Mouse (Mus musculus) lung, postnatal 36 days (tissue): ENCODE measurements around the gene Uqcr11.

Experiments used
- DNase-seq: peaks from one replicate; pipeline ENCODE4 v3.0.0; 2022; ENCODE audit warnings: mixed read lengths

Gene Uqcr11

GRCm38 (mm10) chr10:80430375-80430980 lies 23.8 kb upstream of the Uqcr11 start:
- no peak for DNase-seq

GRCm38 (mm10) chr10:80429800-80430199 lies 23.2 kb upstream of the Uqcr11 start:
- DNase-seq: no peak

DNA sequence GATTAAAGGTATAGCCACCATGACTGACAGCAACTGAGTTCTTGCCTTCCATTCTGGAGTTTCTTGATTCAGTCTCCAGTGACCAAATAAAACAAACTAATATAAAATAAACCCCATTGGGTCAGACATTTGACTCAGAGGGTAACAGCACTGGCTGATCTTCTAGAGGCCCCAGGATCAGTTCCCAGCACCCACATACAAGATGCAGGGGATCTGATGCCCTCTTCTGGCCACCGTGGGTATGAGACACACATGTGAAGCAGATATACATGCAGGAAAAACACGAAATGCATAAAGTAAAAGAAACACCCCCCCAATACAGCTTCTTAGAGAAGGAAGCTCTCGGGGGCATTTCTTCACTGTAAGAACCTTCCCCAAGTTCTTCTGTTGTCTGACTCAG lies 18.4 kb upstream of the Uqcr11 start:
- DNase-seq: no peak

GRCm38 (mm10) chr10:80423562-80423961 lies 16.9 kb upstream of the Uqcr11 start:
- DNase-seq: no peak

DNA sequence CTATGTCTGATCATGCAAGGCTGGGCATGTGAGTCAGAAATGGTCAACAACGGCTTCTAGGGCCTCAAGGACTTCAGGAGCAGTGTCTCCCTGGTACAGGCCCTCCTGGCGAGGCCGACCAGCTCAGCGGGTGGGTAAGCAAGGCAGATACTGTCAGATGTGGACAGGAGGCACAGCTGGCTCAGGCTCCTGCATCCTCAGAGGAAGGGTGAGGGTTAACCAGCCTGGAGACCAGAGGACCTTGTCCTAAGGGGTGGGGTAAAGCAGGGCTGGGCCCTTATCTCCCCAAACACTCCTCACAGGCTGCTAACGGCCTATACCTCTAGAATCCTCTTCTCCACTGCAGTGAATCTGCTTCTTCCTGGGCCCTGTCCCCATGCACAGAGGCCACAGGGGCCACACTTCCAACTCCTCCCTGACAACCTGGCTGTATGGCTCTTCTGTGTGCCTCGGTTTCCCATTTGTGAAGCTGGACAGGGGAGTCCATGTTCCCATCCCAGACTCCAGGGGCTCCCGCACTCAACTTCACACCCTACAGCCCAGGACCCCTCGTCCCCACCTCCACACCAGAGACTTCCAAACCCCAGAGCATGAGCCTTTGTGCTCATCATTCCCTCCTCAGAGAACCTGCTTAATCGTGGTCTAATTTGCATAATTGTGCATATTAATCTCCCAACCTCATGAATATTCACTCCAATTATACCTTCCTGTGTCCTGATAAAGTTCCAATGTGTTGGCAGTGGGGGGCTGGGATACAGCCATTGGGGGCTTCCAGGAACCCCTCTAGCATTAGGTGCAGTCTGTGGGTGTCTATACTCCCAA lies 15.2 kb upstream of the Uqcr11 start:
- DNase-seq: no peak

DNA sequence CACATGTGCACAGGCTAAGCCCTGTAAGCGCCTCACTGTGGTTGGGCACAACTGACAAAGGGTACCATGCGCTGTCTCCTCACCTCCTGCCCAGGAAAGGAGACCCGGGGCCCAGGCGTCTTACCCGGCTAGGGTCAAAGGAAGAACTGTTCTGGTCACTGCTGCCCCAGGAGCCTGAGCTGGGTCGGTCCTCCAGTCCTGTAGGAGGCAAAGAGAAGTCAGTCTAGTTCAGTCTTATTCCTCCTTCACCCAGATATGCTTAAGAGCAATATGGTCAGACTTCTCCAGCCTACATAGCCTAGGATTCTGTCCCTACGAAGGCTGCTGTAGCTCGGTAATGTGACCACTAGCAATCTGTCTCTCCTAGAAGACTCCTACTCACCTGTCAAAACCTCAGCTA lies 14.6 kb upstream of the Uqcr11 start:
- no peak for DNase-seq

DNA sequence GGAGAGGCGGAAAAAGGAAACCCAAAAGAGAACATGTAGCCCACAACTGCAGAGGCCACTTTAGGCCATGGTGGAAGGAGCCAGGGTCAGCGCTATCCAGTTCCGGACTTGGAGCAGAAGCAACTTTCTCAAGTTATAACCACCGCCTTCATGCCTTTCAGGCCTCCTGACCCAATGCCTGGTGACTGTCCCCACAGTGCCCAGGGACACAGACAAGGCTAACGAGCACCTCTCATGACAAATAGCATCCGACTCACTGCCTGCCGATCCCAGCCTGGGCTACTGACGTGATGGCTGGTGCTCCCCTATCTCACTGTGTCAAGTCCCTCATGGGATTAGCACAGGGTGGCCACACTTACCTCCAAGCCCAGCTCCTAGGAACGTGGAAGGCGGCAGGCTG lies 14.1 kb upstream of the Uqcr11 start:
- no peak for DNase-seq

GRCm38 (mm10) chr10:80419419-80419818 lies 12.8 kb upstream of the Uqcr11 start:
- no peak for DNase-seq

GRCm38 (mm10) chr10:80418311-80418710 lies 11.7 kb upstream of the Uqcr11 start:
- peak; percentile 68 for DNase-seq

DNA sequence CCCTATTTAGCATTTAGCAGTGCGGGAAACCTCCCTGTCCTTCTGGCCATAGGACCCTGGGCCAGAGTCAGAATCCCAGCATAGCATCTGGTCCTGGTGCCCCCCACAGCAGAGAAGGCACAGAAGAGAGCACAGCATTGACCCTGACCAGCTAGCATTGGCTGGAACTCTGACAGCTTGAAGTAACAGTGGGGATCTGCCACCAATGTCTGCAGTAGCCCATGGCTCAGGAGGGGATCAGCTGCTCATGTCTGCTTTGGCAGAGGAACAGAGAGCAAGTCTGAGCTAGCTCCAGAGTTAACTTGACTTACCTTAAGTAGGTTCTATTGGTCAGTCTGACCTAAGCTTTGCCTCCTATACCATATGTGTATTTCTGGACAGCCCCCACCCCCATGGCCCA lies 11.2 kb upstream of the Uqcr11 start:
- DNase-seq: no peak

GRCm38 (mm10) chr10:80417371-80417770 lies 10.7 kb upstream of the Uqcr11 start:
- no peak for DNase-seq

GRCm38 (mm10) chr10:80415566-80415965 lies 8.9 kb upstream of the Uqcr11 start:
- no peak for DNase-seq

- peak; percentile 66 for DNase-seq
These were observed 6.3 kb upstream of the Uqcr11 start for GRCm38 (mm10) chr10:80412656-80413541.

- no peak for DNase-seq
These were observed 1.3 kb upstream of the Uqcr11 start for GRCm38 (mm10) chr10:80407924-80408323.

DNA sequence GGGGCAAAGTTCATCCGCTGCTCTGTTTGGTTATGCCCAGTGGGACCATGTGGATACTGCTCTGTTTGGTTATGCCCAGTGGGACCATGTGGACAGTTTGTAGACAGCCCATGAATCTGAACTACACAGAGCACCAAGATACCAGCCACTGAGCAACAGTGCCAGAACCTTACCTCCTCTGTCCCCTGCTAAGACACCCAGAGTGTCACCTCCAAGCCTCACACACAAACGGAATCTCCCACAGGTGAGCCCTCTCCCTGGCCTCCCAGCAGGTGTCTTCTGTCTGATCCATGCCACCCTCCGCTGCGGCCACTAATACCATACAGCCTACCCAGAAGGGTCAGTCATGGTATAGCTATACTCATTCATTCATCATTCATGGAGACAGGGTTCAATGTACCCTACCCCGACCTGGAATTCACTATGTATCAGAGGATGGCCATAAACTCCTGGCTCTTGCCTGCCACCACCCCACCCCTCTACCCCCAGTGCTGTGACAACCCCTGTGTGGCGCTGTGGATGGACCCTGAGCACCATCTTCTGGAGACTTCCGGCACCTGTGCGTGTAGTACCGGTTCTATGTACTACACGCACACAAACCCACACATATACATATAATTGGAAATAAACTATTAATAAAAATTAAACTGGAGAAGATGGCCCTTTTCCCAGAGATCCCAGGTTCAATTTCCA lies 1.0 kb downstream of the Uqcr11 start:
- DNase-seq: no peak

- peak; percentile 67 for DNase-seq
These were observed 3.5 kb downstream of the Uqcr11 start for GRCm38 (mm10) chr10:80403044-80403692.

DNA sequence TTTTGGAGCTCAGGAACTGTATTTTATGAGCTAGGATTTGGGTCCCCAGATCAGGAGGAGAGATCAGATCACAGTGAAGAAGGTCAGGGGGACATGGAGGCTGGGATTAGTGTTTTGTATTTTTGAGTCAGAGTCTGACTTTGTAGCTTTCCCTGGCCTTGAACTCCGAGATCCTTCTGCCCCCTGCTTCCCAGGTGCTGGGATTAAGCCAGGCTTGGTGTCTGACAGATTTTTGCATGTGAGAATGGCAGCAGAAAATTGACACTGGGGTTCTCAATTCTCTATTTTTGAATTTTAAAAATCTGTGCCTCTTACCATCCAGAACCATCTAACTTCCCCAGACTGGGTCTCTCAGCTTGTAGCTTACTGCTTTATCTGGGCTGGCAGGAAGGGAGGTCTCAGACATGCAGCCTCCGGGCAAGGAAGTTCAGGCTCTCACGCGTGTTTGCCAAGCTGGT lies 5.9 kb downstream of the Uqcr11 start:
- no peak for DNase-seq

- no peak for DNase-seq
These were observed 6.5 kb downstream of the Uqcr11 start for GRCm38 (mm10) chr10:80399973-80400703.

DNA sequence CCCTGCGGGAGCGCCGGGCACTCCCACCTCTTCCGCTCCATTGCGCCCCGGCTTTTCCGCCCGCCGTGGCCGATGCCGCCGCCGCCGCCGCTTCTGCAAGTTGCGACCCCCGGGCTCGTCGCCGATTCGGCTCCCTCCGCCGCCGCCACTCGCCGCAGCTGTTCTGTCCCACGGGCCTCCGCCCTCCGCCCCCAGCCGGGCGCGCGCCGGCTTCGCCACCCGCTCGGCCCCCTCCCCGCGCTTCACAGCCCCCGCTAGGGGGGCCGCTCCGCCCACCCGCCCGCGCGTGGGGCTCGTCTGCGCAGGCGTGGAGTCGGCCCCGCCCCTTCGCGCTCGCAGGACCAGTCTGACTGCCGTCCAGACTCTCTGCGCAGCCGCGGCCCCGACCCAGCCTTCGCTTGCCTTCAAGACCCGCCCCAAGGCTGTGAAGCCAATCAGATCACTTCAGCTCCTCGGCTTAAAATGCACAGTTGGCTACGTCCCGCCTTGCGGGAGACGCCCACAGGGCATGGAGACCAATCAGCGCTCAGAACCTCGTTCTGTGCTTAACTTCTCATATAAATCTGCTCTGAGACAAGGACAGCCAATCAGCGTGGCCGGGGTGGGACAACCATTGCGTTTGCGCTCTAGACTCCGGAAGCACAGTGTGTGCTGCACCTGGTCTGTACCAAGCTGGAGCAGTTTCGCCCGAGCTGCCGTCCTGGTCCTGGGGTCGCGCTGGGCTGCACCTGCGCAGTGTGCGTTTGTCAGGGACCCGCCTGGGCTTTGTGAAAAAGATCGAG lies 7.2 kb downstream of the Uqcr11 start, which contains the start of gene Mbd3:
Mbd3 (minus strand) TSS at position 360 of the 782 bp plus-strand sequence.
- peak; percentile 100 for DNase-seq

- DNase-seq: peak; percentile 98
These were observed 7.9 kb downstream of the Uqcr11 start for GRCm38 (mm10) chr10:80398719-80399190.
